Mouse (Mus musculus) olfactory bulb, adult 2 months (tissue): ENCODE data around the gene Prss27. TPM values are rescaled to one million over a fixed set of nuclear protein-coding genes. Genes with fewer than 3 reads are reported as not detected.

Experiments
- H3K27ac ChIP-seq: fragments of 200-500 bp; 2 replicates; pipeline ENCODE4 v1.5.1; 2012; ENCODE audit warnings: low read depth, low read length; ENCODE audit not compliant: insufficient read depth
- H3K4me1 ChIP-seq: fragments of 200-500 bp; 2 replicates; pipeline ENCODE4 v1.6.1; 2012; ENCODE audit warnings: low read length; ENCODE audit not compliant: control insufficient read depth, insufficient read depth
- H3K4me3 ChIP-seq: fragments of 200-500 bp; 2 replicates; pipeline ENCODE4 v1.5.1; 2012; ENCODE audit warnings: mild to moderate bottlenecking, low read depth, low read length, moderate library complexity; ENCODE audit not compliant: insufficient read depth
- CTCF ChIP-seq: fragments of 200-500 bp; IDR thresholded peaks from 2 replicates; pipeline ENCODE4 v1.5.1; 2012; ENCODE audit warnings: low read depth, mild to moderate bottlenecking, low read length, moderate library complexity; ENCODE audit not compliant: insufficient read depth
- POLR2A ChIP-seq: fragments of 200-500 bp; IDR thresholded peaks from 2 replicates; pipeline ENCODE4 v1.6.1; 2012; ENCODE audit warnings: mild to moderate bottlenecking, low read depth, low read length, moderate library complexity; ENCODE audit not compliant: insufficient read depth
- WGBS: fragments of 180-500 bp; shearing (Covaris S2); methylation state at CpG from one replicate; pipeline ENCODE4 v1.1.7; 2018; 5-methylcytosine and 5-hydroxymethylcytosine counted together
- polyA plus RNA-seq: library from polyadenylated mRNA; stranded (reverse); fragments of >200 nt; gene quantifications from 2 replicates; pipeline ENCODE4 v1.2.4, GENCODE M21; 2012; ENCODE audit warnings: low replicate concordance; ENCODE audit not compliant: missing spikeins, insufficient read depth, insufficient read length

Gene Prss27
- polyA plus RNA-seq, 1 experiment: not detected

- WGBS: 92% methylated on average over 14 of the region's 14 CpGs
- no peak overlapping the region for H3K4me3 ChIP-seq
- TF ChIP-seq POLR2A: no peak
- no peak for TF ChIP-seq CTCF
- H3K27ac ChIP-seq: no peak overlapping the region
- peaks cover 7% of the 10 kb centered on the region; the same call in 1 of the 2 replicates for H3K4me1 ChIP-seq
Observed at GRCm38 (mm10) chr17:24004071-24004665, 33.8 kb upstream of the Prss27 start.

GRCm38 (mm10) chr17:24005049-24005448, 32.9 kb upstream of the Prss27 start:
- WGBS: 94% methylated on average over 3 of the region's 3 CpGs
- Histone ChIP-seq H3K27ac (no peak overlapping the region), H3K4me3 (no peak overlapping the region), H3K4me1 (peaks cover 4% of the 10 kb centered on the region; the same call in 1 of the 2 replicates)
- TF ChIP-seq POLR2A (no peak), CTCF (no peak)

GRCm38 (mm10) chr17:24006930-24007329, 31.0 kb upstream of the Prss27 start:
- TF ChIP-seq POLR2A: no peak
- no peak for TF ChIP-seq CTCF

DNA sequence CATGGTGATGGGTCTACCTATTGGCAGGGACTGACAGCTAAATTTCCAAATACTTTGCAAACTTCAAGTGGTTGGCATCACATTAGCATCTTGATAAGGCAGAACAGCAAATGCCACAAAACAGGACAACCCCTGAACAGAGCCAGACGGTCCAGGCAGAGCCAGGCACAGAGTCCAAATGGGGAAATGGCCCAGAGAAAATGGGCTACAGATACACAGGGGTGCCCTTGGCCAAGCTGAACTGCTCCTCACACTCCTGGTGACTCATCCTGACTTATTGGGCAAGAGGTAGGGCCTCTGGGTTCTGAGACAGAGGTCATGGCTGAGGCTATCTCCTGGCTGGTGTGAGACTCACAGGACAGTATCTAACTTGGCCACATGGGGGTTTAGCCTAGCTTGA, 30.6 kb upstream of the Prss27 start:
- H3K4me1 ChIP-seq: no peaks in the 10 kb centered on the region
- no peak for TF ChIP-seq POLR2A
- no peak for TF ChIP-seq CTCF
- H3K27ac ChIP-seq: no peak overlapping the region
- no peak overlapping the region for H3K4me3 ChIP-seq
- WGBS: 52% methylated on average over 1 of the region's 1 CpGs

More at GRCm38 (mm10) chr17:24006930-24007329, 31.0 kb upstream of the Prss27 start:
- H3K27ac ChIP-seq: no peak overlapping the region
- WGBS: 38% methylated on average over 2 of the region's 2 CpGs
- H3K4me3 ChIP-seq: no peak overlapping the region
- no peaks in the 10 kb centered on the region for H3K4me1 ChIP-seq

- WGBS: 85% methylated on average over 4 of the region's 4 CpGs
- Histone ChIP-seq H3K4me3 (no peak overlapping the region), H3K27ac (no peak overlapping the region), H3K4me1 (no peaks in the 10 kb centered on the region)
- TF ChIP-seq CTCF (no peak), POLR2A (no peak)
Observed at GRCm38 (mm10) chr17:24008105-24008504, 29.8 kb upstream of the Prss27 start.

- Histone ChIP-seq H3K4me1 (no peaks in the 10 kb centered on the region), H3K4me3 (no peak overlapping the region), H3K27ac (no peak overlapping the region)
- WGBS: 54% methylated on average over 5 of the region's 5 CpGs
- TF ChIP-seq CTCF (no peak), POLR2A (no peak)
Observed at GRCm38 (mm10) chr17:24009617-24010016, 28.3 kb upstream of the Prss27 start.

DNA sequence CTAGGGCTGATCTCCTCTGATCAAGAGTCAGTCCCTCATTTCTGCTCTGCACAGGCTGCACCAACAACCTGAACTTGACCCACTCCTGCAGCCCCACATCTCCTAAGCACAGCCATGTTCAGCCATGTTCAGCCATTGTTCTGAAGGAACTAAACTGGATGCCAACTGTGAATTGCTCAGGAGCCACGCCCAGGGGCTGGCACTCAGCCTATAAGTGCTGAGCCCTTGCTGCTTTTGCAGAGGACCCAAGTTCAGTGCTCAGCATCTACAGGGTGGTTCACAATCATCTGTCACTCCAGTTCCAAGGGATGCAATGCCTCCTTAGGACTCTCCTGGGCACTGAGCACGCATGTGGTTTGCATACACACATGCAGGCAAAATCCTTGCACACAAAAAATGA, 25.0 kb upstream of the Prss27 start:
- H3K27ac ChIP-seq: no peak overlapping the region
- WGBS: 70% methylated on average over 2 of the region's 2 CpGs
- TF ChIP-seq CTCF (no peak), POLR2A (no peak)
- no peaks in the 10 kb centered on the region for H3K4me1 ChIP-seq
- H3K4me3 ChIP-seq: no peak overlapping the region

DNA sequence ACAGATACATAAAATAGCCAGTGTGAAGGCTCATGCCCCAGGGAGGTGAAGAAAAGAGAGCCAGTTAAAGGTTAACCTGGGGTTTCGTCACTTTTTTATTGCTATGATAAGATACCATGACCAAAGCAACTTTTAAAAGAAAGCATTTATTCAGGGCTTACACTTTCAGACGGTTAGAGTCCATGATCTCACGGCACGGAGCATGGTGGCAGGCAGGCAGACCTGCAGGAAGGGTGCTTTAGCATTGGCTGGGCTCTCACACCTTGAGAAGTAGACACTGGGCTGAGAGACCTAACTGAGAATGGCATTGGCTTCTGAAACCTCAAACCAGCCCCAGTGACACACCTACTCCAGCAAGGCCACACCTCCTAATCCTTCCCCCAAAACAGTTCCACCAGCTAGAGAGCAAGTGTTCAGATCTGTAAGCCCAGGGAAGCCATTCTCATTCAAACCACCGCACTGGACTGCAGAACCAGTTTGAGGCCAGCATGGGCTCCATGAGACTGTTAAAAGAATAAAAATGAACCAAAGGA, 23.4 kb upstream of the Prss27 start:
- Histone ChIP-seq H3K4me3 (no peak overlapping the region), H3K4me1 (no peaks in the 10 kb centered on the region), H3K27ac (no peak overlapping the region)
- no peak for TF ChIP-seq POLR2A
- no peak for TF ChIP-seq CTCF
- 88% methylated on average over 5 of the region's 5 CpGs for WGBS

GRCm38 (mm10) chr17:24015727-24016126, 22.2 kb upstream of the Prss27 start:
- 25% methylated on average over 14 of the region's 14 CpGs for WGBS
- TF ChIP-seq CTCF (peak; percentile 62; the same call in 1 of the 2 replicates), POLR2A (no peak)

GRCm38 (mm10) chr17:24020696-24021095, 17.2 kb upstream of the Prss27 start:
- TF ChIP-seq CTCF (no peak), POLR2A (no peak)
- no peak overlapping the region for H3K27ac ChIP-seq
- no peak overlapping the region for H3K4me3 ChIP-seq
- H3K4me1 ChIP-seq: peaks cover 8% of the 10 kb centered on the region; the same call in 1 of the 2 replicates
- WGBS: 69% methylated on average over 6 of the region's 6 CpGs

More at GRCm38 (mm10) chr17:24015727-24016126, 22.2 kb upstream of the Prss27 start:
- H3K4me1 ChIP-seq: no peaks in the 10 kb centered on the region
- no peak overlapping the region for H3K4me3 ChIP-seq
- no peak overlapping the region for H3K27ac ChIP-seq
